Mouse (Mus musculus) kidney, adult 2 months (tissue): ENCODE data around the gene Gm10097. TPM values are rescaled to one million over a fixed set of nuclear protein-coding genes. Genes with fewer than 3 reads are reported as not detected.

Source experiments
- DNase-seq: peaks from one replicate; pipeline ENCODE4 v3.0.0; 2021
- H3K27ac ChIP-seq: fragments of 200-500 bp; 2 replicates; pipeline ENCODE4 v1.5.1; 2012; ENCODE audit warnings: low read depth, low read length, control low read depth, inconsistent platforms; ENCODE audit not compliant: insufficient read depth
- H3K27me3 ChIP-seq: fragments of 200-500 bp; replicated peaks from 2 replicates; pipeline ENCODE4 v1.6.1; 2012; ENCODE audit warnings: mild to moderate bottlenecking, moderate library complexity, low read length, inconsistent platforms; ENCODE audit not compliant: control insufficient read depth, insufficient read depth
- H3K36me3 ChIP-seq: fragments of 200-500 bp; 2 replicates; pipeline ENCODE4 v1.6.1; 2012; ENCODE audit warnings: mild to moderate bottlenecking, moderate library complexity, low read length, inconsistent platforms; ENCODE audit not compliant: control insufficient read depth, insufficient read depth
- H3K4me1 ChIP-seq: fragments of 200-500 bp; 2 replicates; pipeline ENCODE4 v1.6.1; 2011; ENCODE audit warnings: low read length; ENCODE audit not compliant: control insufficient read depth, insufficient read depth
- H3K4me3 ChIP-seq: fragments of 200-500 bp; 2 replicates; pipeline ENCODE4 v1.5.1; 2011; ENCODE audit warnings: mild to moderate bottlenecking, low read depth, low read length, control low read depth; ENCODE audit not compliant: insufficient read depth
- CTCF ChIP-seq: fragments of 200-500 bp; conservative IDR thresholded peaks from 2 replicates; pipeline ENCODE4 v1.5.1; 2011; ENCODE audit warnings: low read depth, mild to moderate bottlenecking, control low read depth, low read length, moderate library complexity, mixed read lengths; ENCODE audit not compliant: insufficient read depth, insufficient read length
- POLR2A ChIP-seq: fragments of 200-500 bp; IDR thresholded peaks from one replicate; pipeline ENCODE4 v1.6.1; 2011; ENCODE audit warnings: low read depth, low read length, control low read depth
- WGBS: fragments of 180-500 bp; shearing (Covaris S2); methylation state at CpG from one replicate; pipeline ENCODE4 v1.1.7; 2018; 5-methylcytosine and 5-hydroxymethylcytosine counted together
- polyA plus RNA-seq: library from polyadenylated mRNA; depleted of rRNA; stranded (reverse); fragments of >200 nt; gene quantifications from 2 replicates; pipeline ENCODE4 v1.2.3, GENCODE M21; 2012

Gene Gm10097
- polyA plus RNA-seq, 1 experiment, result not detected

DNA sequence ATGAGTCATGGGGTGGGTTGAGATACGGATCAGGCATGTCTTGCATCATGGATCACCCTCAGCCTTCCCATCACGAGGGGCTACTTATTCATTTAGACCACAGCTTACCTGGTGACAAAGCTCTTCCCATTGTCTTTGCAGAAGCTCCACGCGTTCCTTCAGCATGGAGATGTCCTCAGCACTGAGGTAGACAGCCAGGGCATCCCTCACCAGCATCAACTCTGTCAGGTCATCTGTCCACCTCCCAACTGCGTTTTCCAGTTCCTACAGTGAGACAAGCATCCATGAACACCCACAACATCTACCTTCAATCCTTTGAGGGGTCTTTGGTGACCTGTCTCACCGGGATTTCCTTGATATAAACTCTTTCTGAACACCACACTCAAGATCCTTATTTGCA is 14.7 kb downstream of the Gm10097 start:
- Histone ChIP-seq H3K27me3 (no peaks in the 10 kb centered on the region), H3K4me1 (no peaks in the 10 kb centered on the region), H3K36me3 (no peaks in the 10 kb centered on the region), H3K27ac (no peak overlapping the region), H3K4me3 (no peak overlapping the region)
- TF ChIP-seq POLR2A (no peak), CTCF (no peak)
- WGBS, result 88% methylated on average over 6 of the region's 6 CpGs
- no peak for DNase-seq

DNA sequence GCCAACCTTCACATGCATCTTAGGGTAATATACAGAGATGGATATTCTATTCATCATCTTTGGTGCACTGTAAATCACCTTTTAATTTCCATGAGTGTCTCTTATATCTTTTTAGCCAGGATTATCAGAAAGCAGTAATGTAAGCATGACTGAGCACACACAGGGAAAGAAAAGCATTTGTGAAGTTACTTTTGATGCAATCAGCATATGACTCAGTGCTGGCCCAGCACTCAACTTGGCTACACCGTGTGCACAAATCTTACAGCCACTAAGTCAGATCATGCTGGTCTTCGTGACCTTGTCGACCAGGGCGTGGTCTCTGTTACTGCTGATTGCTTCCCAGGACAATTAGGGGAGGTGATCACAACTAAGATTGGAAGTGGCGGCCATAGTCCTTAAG is 16.8 kb downstream of the Gm10097 start:
- no peaks in the 10 kb centered on the region for H3K36me3 ChIP-seq
- H3K27ac ChIP-seq, result no peak overlapping the region
- H3K4me3 ChIP-seq, result no peak overlapping the region
- DNase-seq, result no peak
- H3K4me1 ChIP-seq, result no peaks in the 10 kb centered on the region
- WGBS, result 74% methylated on average over 5 of the region's 5 CpGs
- TF ChIP-seq CTCF (no peak), POLR2A (no peak)
- no peaks in the 10 kb centered on the region for H3K27me3 ChIP-seq

DNA sequence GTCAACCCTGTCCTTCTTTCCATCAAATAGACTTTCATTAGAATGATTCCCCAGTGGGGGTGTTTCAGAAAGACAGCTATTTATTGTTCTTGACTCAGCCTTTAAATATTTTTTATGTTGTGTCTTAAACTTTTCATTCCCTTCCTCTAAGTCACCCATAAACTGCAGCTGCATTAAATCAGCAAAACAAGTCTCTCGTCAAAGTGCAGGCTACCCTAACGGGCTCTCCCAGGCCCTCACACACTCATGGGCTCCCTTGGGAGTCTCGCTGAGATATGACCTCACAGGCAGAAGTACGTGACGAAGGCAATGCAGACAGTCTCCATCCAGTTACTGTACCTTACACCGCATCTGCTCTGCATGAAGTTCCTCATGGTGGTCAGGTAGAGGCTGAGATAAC is 17.3 kb downstream of the Gm10097 start:
- Histone ChIP-seq H3K27ac (no peak overlapping the region), H3K27me3 (no peaks in the 10 kb centered on the region), H3K36me3 (no peaks in the 10 kb centered on the region), H3K4me3 (no peak overlapping the region), H3K4me1 (no peaks in the 10 kb centered on the region)
- WGBS, result 81% methylated on average over 6 of the region's 6 CpGs
- no peak for DNase-seq
- TF ChIP-seq POLR2A, result no peak
- no peak for TF ChIP-seq CTCF

DNA sequence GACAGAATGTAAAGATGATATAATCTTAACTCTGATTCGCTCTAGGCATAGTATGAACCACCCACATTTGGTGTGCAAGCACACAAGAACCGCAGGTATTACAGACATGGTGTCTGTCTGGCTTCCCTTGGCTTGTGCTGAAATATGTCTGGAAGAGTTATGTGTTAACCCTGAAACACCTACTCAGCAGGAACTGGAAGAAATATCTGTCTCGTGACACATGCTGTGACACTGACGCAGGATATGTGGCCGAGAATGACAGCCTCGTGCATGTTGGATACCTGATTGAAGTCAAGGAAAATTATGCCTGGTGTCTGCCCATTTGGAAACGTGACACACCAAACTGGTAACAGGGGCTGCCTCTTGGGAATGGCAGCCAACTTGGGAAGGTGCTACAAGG is 18.3 kb downstream of the Gm10097 start:
- no peak for TF ChIP-seq CTCF
- TF ChIP-seq POLR2A, result no peak
- no peaks in the 10 kb centered on the region for H3K4me1 ChIP-seq
- 82% methylated on average over 7 of the region's 7 CpGs for WGBS
- no peak overlapping the region for H3K4me3 ChIP-seq
- H3K27me3 ChIP-seq, result no peaks in the 10 kb centered on the region
- no peak for DNase-seq
- no peaks in the 10 kb centered on the region for H3K36me3 ChIP-seq
- H3K27ac ChIP-seq, result no peak overlapping the region

DNA sequence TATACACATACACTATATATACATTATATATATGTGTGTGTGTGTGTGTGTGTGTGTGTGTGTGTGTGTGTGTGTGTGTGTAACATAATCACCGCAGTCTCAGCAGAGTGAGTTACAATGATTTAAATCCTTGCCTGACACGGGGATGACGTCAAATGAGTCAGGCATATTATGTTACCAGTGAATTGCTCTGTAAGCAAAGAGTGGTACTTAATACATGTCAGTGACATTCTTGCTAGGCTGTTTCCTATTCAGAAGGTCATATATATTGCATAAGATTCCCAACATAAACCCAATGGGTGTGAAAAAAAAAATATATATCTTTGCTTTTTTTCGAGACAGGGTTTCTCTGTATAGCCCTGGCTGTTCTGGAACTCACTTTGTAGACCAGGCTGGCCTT is 20.1 kb downstream of the Gm10097 start:
- Histone ChIP-seq H3K4me3 (no peak overlapping the region), H3K27ac (no peak overlapping the region), H3K4me1 (no peaks in the 10 kb centered on the region), H3K27me3 (no peaks in the 10 kb centered on the region), H3K36me3 (no peaks in the 10 kb centered on the region)
- no peak for DNase-seq
- TF ChIP-seq POLR2A, result no peak
- TF ChIP-seq CTCF, result no peak
- WGBS, result 65% methylated on average over 4 of the region's 4 CpGs

DNA sequence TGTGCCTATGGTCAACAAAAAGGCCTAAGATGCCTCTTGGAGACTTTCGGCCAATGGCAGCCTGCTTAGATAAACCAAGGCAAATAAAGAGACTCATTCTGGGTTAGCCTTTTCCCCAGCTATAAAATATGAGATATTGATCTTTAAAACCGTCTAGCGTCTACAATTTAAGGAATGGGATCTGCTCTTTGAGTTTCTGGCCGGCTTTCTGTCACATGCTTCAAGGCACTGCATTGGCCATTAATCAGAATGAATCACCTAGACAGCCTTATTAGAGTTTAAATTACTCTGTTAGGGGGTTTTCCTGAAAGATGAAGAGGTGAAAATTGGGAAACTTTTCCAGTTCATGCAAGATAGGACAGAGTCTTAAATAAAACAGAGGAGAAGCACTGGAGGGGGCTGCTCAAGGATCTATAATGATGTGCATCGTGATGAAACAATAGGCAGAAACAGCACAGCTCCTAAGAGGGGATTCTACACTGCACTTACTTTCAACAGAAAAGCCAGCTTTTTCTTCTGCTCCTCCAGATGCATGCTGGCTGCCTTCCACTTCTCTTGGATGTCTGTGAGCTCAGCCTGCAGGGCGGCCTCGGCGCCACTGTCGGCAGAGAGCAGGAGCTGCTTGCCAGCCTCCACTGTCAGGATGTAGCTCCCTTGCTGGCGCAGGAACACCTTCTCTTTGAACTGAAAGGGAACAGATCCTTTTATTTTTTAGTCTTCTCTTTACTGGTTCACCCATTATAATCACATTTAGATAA is 28.2 kb downstream of the Gm10097 start:
- H3K27me3 ChIP-seq, result no peaks in the 10 kb centered on the region
- no peaks in the 10 kb centered on the region for H3K4me1 ChIP-seq
- no peak overlapping the region for H3K27ac ChIP-seq
- H3K4me3 ChIP-seq, result no peak overlapping the region
- DNase-seq, result no peak
- TF ChIP-seq POLR2A (no peak), CTCF (no peak)
- no peaks in the 10 kb centered on the region for H3K36me3 ChIP-seq
- WGBS, result 61% methylated on average over 10 of the region's 10 CpGs

DNA sequence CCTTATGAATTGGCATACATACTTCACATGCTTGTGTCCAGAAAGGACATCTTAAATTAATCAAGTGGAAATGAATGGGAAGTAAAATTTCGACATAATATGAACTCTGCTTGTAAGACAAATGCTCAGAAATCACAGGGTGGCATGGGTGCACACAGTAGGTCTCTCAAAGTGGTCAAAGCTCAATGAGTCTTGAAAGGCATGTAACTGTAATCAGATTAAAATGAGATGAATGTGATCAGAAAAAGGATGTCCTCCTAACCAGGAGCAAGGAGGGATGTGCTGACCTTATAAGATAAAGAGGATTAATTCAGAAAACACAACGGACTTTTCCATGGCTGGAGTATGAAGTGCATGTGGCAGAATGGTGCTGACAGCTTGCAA is 28.8 kb downstream of the Gm10097 start:
- H3K4me1 ChIP-seq, result no peaks in the 10 kb centered on the region
- no peak overlapping the region for H3K4me3 ChIP-seq
- DNase-seq, result no peak
- H3K36me3 ChIP-seq, result no peaks in the 10 kb centered on the region
- H3K27ac ChIP-seq, result no peak overlapping the region
- 57% methylated on average over 2 of the region's 2 CpGs for WGBS
- H3K27me3 ChIP-seq, result no peaks in the 10 kb centered on the region
- TF ChIP-seq POLR2A (no peak), CTCF (no peak)
